Mouse (Mus musculus) G1E (cell line): ENCODE measurements around the gene Dazl.

Experiments
- CTCF ChIP-seq: IDR thresholded peaks from 2 replicates; pipeline ENCODE4 v1.5.1; 2012; ENCODE audit warnings: low read depth, low read length, inconsistent platforms, mixed read lengths
- GATA1 ChIP-seq: IDR thresholded peaks from 2 replicates; pipeline ENCODE4 v1.6.1; 2012; ENCODE audit warnings: borderline replicate concordance, low read length, inconsistent platforms, mixed read lengths
- GATA2 ChIP-seq: IDR thresholded peaks from 2 replicates; pipeline ENCODE4 v1.6.1; 2012; ENCODE audit warnings: low read depth, low read length, inconsistent platforms, borderline replicate concordance
- POLR2AphosphoS5 ChIP-seq: IDR thresholded peaks from 2 replicates; pipeline ENCODE4 v1.6.1; 2012; ENCODE audit warnings: low read depth, low read length, inconsistent platforms; ENCODE audit not compliant: insufficient replicate concordance
- TAL1 ChIP-seq: conservative IDR thresholded peaks from 2 replicates; pipeline ENCODE4 v1.6.1; 2012; ENCODE audit warnings: low read depth, low read length, inconsistent platforms, mixed read lengths

DNA sequence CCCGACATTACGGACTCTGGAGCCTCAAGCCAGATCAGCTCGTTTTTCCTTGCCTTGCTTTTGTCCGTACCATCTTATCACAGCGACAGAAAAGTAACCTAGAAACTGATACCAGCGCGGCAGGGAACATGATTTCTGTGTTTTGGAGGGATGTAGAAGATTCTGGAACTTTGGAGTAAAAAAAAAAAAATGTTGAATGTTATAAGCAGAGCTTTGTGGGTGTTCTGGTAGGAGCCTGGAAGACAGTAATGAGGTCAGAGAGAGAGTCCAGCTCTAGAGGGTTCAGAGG lies 38.5 kb upstream of the Dazl start:
- TF ChIP-seq CTCF (no peak), GATA1 (no peak), POLR2AphosphoS5 (no peak), TAL1 (no peak), GATA2 (no peak)
